Mouse (Mus musculus) embryonic facial prominence, embryonic 11.5 days (tissue): Measurements from ENCODE around the gene Tulp2. TPM values are rescaled to one million over a fixed set of nuclear protein-coding genes. Genes with fewer than 3 reads are reported as not detected.

ENCODE experiments used
- ATAC-seq: fragments of 200-750 bp; cut with Nextera tagmentation; replicated peaks from 2 replicates; pipeline ENCODE4 v1.8.0; 2017; ENCODE audit warnings: low read depth; ENCODE audit not compliant: insufficient number of reproducible peaks, low FRiP score, low TSS enrichment
- DNase-seq: peaks from one replicate; pipeline ENCODE4 v3.0.0-alpha.2; 2015; ENCODE audit warnings: low spot score
- H3K27ac ChIP-seq: fragments of 300-500 bp; sonication (generic); replicated peaks from 2 replicates; pipeline ENCODE4 v1.5.1; 2014; ENCODE audit warnings: mild to moderate bottlenecking, low read depth, low read length, control low read depth
- H3K27me3 ChIP-seq: fragments of 300-500 bp; sonication (generic); 2 replicates; pipeline ENCODE4 v1.6.1; 2014; ENCODE audit warnings: mild to moderate bottlenecking, low read length, moderate library complexity, mixed read lengths; ENCODE audit not compliant: control insufficient read depth, insufficient read depth
- H3K36me3 ChIP-seq: fragments of 300-500 bp; sonication (generic); replicated peaks from 2 replicates; pipeline ENCODE4 v1.6.1; 2014; ENCODE audit warnings: low read depth, mild to moderate bottlenecking, low read length, moderate library complexity, mixed read lengths; ENCODE audit not compliant: control insufficient read depth, insufficient read depth
- H3K4me1 ChIP-seq: fragments of 300-500 bp; sonication (generic); 2 replicates; pipeline ENCODE4 v1.6.1; 2014; ENCODE audit warnings: low read length, mixed read lengths; ENCODE audit not compliant: control insufficient read depth, insufficient read depth
- H3K4me2 ChIP-seq: fragments of 300-500 bp; sonication (generic); 2 replicates; pipeline ENCODE4 v1.6.1; 2014; ENCODE audit warnings: low read depth, mild to moderate bottlenecking, control low read depth, low read length, moderate library complexity
- H3K4me3 ChIP-seq: fragments of 300-500 bp; sonication (generic); 2 replicates; pipeline ENCODE4 v1.5.1; 2014; ENCODE audit warnings: low read depth, low read length, control low read depth
- H3K9ac ChIP-seq: fragments of 300-500 bp; sonication (generic); replicated peaks from 2 replicates; pipeline ENCODE4 v1.6.1; 2014; ENCODE audit warnings: mild to moderate bottlenecking, control low read depth, low read length
- H3K9me3 ChIP-seq: fragments of 300-500 bp; sonication (generic); replicated peaks from 2 replicates; pipeline ENCODE4 v1.6.1; 2016; ENCODE audit warnings: mild to moderate bottlenecking, low read length, inconsistent platforms, mixed read lengths; ENCODE audit not compliant: control insufficient read depth
- WGBS: fragments of 180-500 bp; shearing (Covaris S2); extraction: QIAGEN DNeasy Blood & Tissue Kit; methylation state at CpG from one replicate; pipeline ENCODE4 v1.1.7; 2014; 5-methylcytosine and 5-hydroxymethylcytosine counted together
- polyA plus RNA-seq: library from polyadenylated mRNA; unstranded; fragments of >200 nt; fragmentation: Nextera tagmentation; extraction: Ambion mirVana; gene quantifications from 2 replicates; pipeline ENCODE4 v1.2.1, GENCODE M21; 2014

The Tulp2 gene
- polyA plus RNA-seq, 1 experiment from 2014 or later: 0.95 TPM

DNA sequence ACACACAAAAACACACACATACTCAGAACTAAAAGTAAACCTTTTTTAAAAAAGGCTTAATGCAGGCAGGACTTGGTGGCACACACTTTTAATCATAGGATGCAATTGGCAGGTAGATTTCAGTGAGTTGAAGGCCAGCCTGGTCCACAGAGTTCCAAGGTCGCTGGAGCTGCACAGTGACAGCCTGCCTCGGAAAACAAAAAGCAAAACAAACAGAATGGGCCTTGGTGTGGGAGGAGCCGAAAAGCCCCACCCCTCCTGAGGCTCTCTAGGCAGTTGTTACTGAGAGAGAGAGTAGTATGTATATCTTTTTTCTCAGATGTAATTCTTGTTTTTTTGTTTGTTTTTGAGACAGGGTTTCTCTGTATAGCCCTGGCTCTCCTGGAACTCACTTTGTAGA is 9.6 kb downstream of the Tulp2 start:
- Histone ChIP-seq H3K27ac (no peak overlapping the region), H3K4me3 (no peak overlapping the region), H3K4me1 (no peaks in the 10 kb centered on the region; the same call in 1 of the 2 replicates), H3K9me3 (no peaks in the 10 kb centered on the region), H3K27me3 (no peaks in the 10 kb centered on the region), H3K36me3 (no peaks in the 10 kb centered on the region; the same call in 1 of the 2 replicates), H3K4me2 (no peak overlapping the region), H3K9ac (no peak overlapping the region)
- ATAC-seq (no peak), DNase-seq (no peak)
- WGBS: 32% methylated on average over 3 of the region's 3 CpGs

DNA sequence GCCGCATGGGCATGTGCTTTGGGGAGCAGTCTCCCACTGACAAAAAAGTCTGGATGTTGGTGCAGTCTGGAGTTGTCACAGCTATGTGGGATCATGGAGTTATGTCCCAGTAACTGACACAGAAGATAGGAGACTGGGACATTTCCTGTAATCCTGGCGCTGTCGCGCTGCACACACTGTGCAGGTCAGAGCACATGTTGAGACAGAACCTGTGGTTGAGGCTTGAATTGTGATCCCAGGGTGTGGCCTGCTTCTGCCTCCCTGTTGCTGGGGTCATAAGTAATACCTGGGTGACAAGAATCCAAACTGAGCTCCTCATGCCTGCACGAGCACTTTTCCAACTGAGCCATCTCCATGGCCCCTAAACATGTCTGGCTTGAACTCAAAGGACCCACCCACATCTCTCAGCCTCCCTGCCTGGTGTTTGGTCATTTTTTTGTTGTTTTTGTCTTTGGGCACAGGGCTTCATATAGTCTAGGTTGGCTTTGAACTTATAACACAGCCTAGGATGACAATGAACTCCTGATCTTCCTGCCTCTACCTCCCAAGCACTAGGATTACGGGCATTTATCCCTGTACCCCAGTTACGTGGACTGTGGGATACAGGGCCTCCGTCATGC is 10.7 kb downstream of the Tulp2 start:
- no peaks in the 10 kb centered on the region; the same call in none of the 2 replicates for H3K36me3 ChIP-seq
- no peak overlapping the region for H3K9ac ChIP-seq
- H3K4me3 ChIP-seq: no peak overlapping the region
- no peaks in the 10 kb centered on the region; the same call in 1 of the 2 replicates for H3K4me1 ChIP-seq
- ATAC-seq (no peak), DNase-seq (no peak)
- no peak overlapping the region for H3K4me2 ChIP-seq
- H3K27me3 ChIP-seq: no peaks in the 10 kb centered on the region
- WGBS: 95% methylated on average over 8 of the region's 8 CpGs
- no peaks in the 10 kb centered on the region for H3K9me3 ChIP-seq
- H3K27ac ChIP-seq: no peak overlapping the region

DNA sequence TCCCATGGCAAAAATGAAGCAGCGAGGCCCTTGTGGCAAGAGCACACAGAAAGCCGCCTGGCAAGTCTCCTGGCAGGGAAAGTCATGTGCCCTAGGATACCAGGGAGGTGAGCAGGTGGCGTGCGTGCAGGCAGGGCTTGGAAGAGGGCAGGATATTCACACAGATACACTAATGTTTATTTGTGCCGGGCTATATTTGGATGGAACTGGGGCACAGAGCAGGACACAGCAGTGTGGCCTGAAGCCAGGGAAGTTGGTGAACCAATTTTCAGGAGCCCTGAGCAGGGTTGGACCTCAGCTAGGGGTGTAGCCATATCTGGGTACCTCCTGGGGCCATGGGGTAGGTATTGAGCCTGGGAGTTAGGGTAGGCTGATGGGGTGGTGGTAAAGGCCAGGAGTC is 11.3 kb downstream of the Tulp2 start:
- 93% methylated on average over 5 of the region's 5 CpGs for WGBS
- H3K9ac ChIP-seq: no peak overlapping the region
- no peaks in the 10 kb centered on the region; the same call in 1 of the 2 replicates for H3K4me1 ChIP-seq
- no peak overlapping the region for H3K4me2 ChIP-seq
- H3K27ac ChIP-seq: no peak overlapping the region
- H3K9me3 ChIP-seq: no peaks in the 10 kb centered on the region
- ATAC-seq (no peak), DNase-seq (no peak)
- no peak overlapping the region for H3K4me3 ChIP-seq
- H3K36me3 ChIP-seq: no peaks in the 10 kb centered on the region; the same call in none of the 2 replicates
- no peaks in the 10 kb centered on the region for H3K27me3 ChIP-seq

DNA sequence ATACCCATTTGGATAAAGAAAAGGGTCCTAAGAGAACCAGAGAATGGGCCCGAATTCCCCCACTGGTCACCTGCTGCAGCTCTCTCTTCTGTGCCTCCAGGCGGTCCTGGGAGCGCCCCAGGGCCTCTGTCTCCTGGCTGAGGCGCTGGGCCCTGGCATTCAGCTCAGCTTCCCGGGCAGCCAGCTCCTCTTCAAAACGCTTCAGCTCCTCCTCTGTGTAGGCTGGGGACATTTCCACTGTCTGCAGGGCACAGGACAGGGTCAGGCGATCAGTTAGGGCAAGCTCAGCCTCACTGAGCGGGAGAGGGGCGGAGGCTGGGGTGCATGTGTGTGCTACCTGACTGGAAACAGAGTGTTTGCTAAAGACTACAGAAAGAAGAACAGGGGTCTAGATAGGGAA is 12.9 kb downstream of the Tulp2 start:
- Histone ChIP-seq H3K9me3 (no peaks in the 10 kb centered on the region), H3K9ac (no peak overlapping the region), H3K4me2 (no peak overlapping the region), H3K27ac (no peak overlapping the region), H3K4me3 (no peak overlapping the region), H3K27me3 (no peaks in the 10 kb centered on the region), H3K36me3 (peaks cover 5% of the 10 kb centered on the region), H3K4me1 (no peaks in the 10 kb centered on the region)
- DNase-seq (no peak), ATAC-seq (no peak)
- WGBS: 77% methylated on average over 9 of the region's 9 CpGs

DNA sequence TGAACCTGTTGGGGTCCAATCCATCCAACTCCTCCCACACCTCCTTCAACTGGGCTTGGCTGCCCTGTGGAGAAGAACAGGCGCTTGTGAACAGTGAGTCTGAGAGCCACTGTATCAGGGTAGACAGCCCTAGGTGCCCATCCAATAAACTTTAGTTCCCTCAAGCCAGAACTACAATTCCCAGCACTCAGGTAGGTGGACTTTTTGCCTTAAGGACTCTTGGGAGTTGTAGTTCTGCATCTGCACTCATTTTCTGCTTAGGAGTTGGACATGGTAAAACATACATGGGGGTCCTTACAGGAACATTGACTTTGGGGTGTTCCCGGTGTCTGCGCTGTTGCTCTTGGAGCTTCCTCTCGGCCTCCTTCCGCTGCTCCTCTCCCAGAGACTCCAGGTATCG is 16.8 kb downstream of the Tulp2 start:
- H3K36me3 ChIP-seq: peaks cover 5% of the 10 kb centered on the region
- H3K27me3 ChIP-seq: no peaks in the 10 kb centered on the region
- WGBS: 91% methylated on average over 6 of the region's 6 CpGs
- no peak overlapping the region for H3K4me2 ChIP-seq
- H3K27ac ChIP-seq: no peak overlapping the region
- no peaks in the 10 kb centered on the region for H3K9me3 ChIP-seq
- H3K4me3 ChIP-seq: no peak overlapping the region
- no peak overlapping the region for H3K9ac ChIP-seq
- ATAC-seq (no peak), DNase-seq (no peak)
- H3K4me1 ChIP-seq: no peaks in the 10 kb centered on the region

DNA sequence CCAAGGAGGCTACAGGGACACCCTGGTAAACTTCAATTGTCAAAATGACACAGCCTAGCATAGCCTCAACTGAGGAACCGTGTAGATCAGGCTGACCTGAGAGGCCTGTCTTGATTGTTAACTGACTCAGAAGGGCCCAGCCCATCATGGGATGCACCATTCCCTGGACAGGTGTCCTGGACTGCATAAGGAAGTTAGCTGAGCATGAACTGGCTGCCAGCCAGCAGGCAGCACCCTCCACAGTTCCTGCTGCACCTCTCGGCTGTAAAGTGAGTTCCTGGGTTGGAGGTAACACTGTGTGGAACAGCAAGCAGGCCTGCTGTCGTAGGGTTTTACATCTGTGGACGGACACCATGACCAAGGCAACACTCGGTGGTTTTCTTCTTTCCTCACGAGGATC is 25.9 kb downstream of the Tulp2 start:
- Histone ChIP-seq H3K27me3 (no peaks in the 10 kb centered on the region), H3K36me3 (no peaks in the 10 kb centered on the region), H3K4me3 (no peak overlapping the region), H3K9ac (no peak overlapping the region), H3K4me2 (no peak overlapping the region), H3K4me1 (peaks cover 4% of the 10 kb centered on the region), H3K27ac (no peak overlapping the region), H3K9me3 (no peaks in the 10 kb centered on the region)
- no peak for ATAC-seq
- WGBS: 90% methylated on average over 6 of the region's 6 CpGs
- DNase-seq: no peak

DNA sequence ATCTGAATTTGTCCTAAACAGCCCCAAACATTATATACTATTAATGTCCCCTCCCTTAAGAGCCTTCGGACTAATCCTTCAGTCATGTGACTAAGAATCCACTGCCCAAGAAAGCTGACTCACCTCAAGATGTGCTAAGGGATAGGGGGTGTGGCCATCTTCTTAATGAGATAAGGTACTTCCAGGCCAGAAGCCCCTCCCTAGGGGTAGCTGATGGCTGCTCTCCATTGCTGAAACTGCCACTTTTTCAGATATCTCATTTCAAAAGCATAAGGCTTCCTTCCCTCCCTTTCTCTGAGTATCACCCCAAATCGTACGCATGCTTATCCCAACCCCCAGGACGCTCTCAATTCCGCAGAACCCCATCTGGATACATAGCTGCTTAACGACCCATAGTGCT is 26.9 kb downstream of the Tulp2 start:
- WGBS: 91% methylated on average over 6 of the region's 6 CpGs

DNA sequence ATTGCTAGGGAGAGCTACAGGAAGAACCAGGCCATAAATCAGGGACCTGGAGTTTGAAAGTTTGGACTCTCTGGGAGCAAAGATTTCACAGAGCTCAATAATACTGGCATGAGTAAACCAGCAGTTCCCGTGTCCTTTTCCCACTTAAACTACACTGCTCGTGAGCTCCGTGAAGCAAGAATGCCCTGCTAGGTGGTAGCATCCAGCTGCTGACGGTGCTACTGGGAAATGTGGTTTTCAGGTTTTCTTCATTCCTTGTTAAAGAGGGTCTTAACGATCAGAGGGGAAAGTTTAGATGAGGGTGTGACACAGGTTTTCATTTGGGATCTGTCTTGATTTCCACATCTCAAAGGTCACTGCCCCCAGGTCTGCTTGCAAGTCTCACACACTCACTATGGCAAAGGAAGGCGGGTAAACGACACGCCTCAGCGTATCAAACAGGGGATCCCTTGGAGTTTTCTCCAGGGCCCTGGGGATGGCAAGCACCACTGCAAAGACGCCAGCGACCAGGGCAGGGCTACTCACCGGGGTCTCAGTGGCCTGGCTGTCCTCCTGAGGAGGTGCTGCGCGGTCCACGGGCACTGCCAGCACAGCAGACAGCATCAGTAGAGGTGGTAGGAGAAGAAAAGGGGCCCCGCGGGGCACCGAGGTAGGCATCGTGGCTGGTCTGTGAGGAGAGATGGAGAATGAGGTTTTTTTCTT is 27.7 kb downstream of the Tulp2 start:
- Histone ChIP-seq H3K4me2 (peak overlapping the region; percentile 81), H3K27ac (no peak overlapping the region), H3K9me3 (no peaks in the 10 kb centered on the region), H3K27me3 (no peaks in the 10 kb centered on the region), H3K9ac (peak overlapping the region; percentile 53), H3K4me1 (peaks cover 4% of the 10 kb centered on the region), H3K4me3 (peak overlapping the region; percentile 46), H3K36me3 (no peaks in the 10 kb centered on the region)
- 0 out of 2 replicates have a peak, but pooled peaks have one; percentile 4 for ATAC-seq
- WGBS: 39% methylated on average over 19 of the region's 19 CpGs
- no peak for DNase-seq

More for the DNA sequence above, 26.9 kb downstream of the Tulp2 start:
- no peak overlapping the region for H3K27ac ChIP-seq
- H3K4me1 ChIP-seq: peaks cover 4% of the 10 kb centered on the region
- H3K9me3 ChIP-seq: no peaks in the 10 kb centered on the region
- no peaks in the 10 kb centered on the region for H3K36me3 ChIP-seq
- no peak for DNase-seq
- no peak overlapping the region for H3K9ac ChIP-seq
- ATAC-seq: no peak
- no peak overlapping the region for H3K4me3 ChIP-seq
- no peak overlapping the region for H3K4me2 ChIP-seq
- no peaks in the 10 kb centered on the region for H3K27me3 ChIP-seq
